Mouse (Mus musculus) large intestine, adult 2 months (tissue): ENCODE results near the gene Sptbn2. TPM values are rescaled to one million over a fixed set of nuclear protein-coding genes. Genes with fewer than 3 reads are reported as not detected.
"Not testable (repeated sequence)": the region's sequence is repeated elsewhere in the genome, so short reads cannot be mapped to it uniquely, and the experiment has no call there.

Source experiments
- DNase-seq: peaks from one replicate; pipeline ENCODE4 v3.0.0-alpha.2; 2012; ENCODE audit warnings: low read depth, low spot score
- WGBS: fragments of 180-500 bp; shearing (Covaris S2); methylation state at CpG from one replicate; pipeline ENCODE4 v1.1.7; 2018; 5-methylcytosine and 5-hydroxymethylcytosine counted together
- polyA plus RNA-seq: library from polyadenylated mRNA; depleted of rRNA; stranded (reverse); fragments of >200 nt; gene quantifications from 2 replicates; pipeline ENCODE4 v1.2.3, GENCODE M21; 2012; rRNA removed

Gene Sptbn2
- polyA plus RNA-seq, 1 experiment = 0.12 TPM

- not testable (repeated sequence) for DNase-seq
- 77% methylated on average over 8 of the region's 8 CpGs for WGBS
Measured at GRCm38 (mm10) chr19:4760544-4760943, 49.6 kb downstream of the Sptbn2 start.

DNA sequence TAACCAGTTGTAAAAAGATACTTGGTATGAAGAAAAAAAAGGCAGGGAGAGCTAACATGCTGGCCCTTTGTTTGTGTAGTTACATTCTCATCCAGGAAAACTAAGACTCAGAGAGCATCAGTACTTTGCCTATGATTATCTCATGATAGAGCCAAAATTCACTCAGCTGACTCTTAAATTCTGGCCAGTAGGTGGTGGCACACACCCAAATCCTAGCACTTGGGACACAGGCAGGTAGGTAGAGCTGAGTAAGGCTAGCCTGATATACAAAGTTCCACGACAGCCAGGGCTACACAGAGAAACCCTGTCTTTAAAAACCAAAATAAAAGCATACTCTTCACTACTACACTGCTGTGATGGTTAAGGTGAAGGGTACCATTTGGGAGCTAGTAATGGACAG, 51.9 kb downstream of the Sptbn2 start:
- DNase-seq = no peak
- WGBS = 16% methylated on average over 1 of the region's 1 CpGs

DNA sequence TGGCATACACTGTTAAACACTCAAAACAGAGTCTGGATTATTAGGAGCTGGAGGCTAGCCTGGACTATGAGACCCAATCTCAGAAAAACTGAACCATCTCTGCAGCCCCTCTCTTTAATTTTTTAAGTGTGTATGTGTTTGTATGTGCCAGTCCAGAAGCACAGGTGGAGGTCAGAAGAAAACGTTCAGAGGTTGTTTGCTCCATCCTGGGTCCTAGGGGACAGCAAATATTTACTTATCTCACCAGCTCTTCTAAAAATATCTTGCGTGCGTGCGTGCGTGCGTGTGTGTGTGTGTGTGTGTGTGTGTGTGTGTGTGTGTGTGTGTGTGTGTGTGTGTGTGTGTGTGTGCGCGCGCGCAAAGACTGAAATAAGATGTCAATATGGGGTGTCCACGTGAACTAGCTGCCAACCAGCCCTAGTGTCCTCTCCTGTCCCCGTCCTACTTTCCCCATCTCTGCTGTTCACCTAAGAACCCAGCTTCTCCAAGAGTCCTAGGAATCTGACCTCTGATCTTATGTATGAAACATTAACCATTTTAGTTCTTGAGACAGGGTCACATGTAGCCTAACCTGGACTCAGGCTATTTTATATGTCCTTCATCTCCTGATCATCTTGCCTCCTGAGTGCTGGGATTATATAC, 56.7 kb downstream of the Sptbn2 start:
- WGBS = 60% methylated on average over 12 of the region's 12 CpGs
- DNase-seq = no peak

DNA sequence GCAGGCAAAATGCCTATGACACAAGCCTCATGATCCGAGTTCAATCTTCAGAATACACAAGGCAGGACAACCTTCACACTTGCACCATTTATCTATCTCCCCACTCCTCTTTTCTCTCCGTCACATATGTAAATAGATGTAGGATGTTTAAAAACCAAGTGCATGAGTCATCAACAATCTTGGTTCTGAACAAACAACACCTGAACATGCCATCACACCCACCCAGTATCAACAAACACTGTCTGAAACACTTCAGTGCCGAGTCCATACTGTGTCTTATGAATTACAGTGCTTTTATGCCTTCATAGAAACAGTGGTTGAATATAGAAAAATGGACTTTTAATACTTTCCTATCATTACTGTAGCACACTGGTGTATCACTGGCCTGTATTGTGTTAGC, 61.8 kb downstream of the Sptbn2 start:
- 37% methylated on average over 3 of the region's 3 CpGs for WGBS
- no peak for DNase-seq

- no peak for DNase-seq
- 80% methylated on average over 2 of the region's 2 CpGs for WGBS
Measured at GRCm38 (mm10) chr19:4782891-4783290, 71.9 kb downstream of the Sptbn2 start.

DNA sequence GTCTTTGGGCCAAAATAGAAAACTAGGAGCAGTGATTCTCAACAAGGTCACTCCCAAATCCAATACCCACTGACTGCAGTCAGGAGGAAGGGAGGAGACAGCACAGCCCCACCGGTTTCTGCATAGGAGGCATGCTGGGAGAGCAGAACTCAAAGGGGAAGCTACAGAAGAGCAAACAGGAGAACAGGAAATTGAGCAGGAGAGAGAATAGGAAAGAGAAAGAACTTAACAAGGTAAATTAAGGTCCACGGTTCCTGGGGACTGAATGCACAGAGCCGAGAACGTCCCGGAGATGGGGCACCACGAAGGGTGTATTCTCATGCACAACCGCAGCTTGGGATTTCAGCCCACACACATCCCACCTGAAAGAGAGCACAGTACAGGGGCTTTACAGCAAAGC, 74.2 kb downstream of the Sptbn2 start:
- DNase-seq = no peak
- WGBS = 76% methylated on average over 7 of the region's 7 CpGs

GRCm38 (mm10) chr19:4786313-4786712, 75.3 kb downstream of the Sptbn2 start:
- no peak for DNase-seq
- 90% methylated on average over 2 of the region's 2 CpGs for WGBS

- under 1% methylated on average over 16 of the region's 16 CpGs for WGBS
- no peak for DNase-seq
Measured at GRCm38 (mm10) chr19:4793281-4793830, 82.4 kb downstream of the Sptbn2 start.

DNA sequence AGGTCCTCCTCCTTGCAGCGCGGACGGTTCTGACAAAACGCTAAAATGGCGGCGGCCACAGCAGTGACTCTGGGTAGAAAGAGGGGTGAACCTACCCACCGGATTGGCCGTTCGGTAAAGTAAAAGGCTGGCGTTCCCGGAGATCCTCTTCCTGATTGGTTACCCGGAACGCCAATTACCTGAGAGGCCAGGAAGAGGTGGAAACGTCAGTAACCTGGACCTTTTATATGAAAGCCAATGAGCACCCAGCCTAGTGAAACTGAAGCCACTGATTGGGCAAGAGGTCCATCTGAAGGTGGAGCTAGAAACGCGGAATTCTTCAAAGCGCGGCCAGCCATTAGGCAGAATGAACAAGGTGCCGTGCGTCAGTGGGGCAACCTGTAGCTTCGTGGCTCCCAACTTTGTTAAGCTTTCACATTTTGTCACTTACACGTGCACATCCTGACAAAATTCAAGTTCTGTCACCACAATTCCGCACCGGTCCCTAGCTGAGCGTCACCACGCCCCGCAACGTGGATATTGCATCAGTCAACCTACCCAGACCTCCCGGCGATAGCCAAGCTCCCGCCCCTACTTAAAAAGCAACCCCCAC, 83.0 kb downstream of the Sptbn2 start, which contains the start of gene Rbm4:
Gene Rbm4 (minus strand): TSS at position 71 of the 592 bp plus-strand sequence.
- DNase-seq = peak; percentile 100
- WGBS = under 1% methylated on average over 31 of the region's 31 CpGs

GRCm38 (mm10) chr19:4795929-4796328, 85.0 kb downstream of the Sptbn2 start:
- no peak for DNase-seq
- 47% methylated on average over 1 of the region's 1 CpGs for WGBS

GRCm38 (mm10) chr19:4797846-4798245, 86.9 kb downstream of the Sptbn2 start:
- DNase-seq = no peak
- WGBS = 93% methylated on average over 2 of the region's 2 CpGs

DNA sequence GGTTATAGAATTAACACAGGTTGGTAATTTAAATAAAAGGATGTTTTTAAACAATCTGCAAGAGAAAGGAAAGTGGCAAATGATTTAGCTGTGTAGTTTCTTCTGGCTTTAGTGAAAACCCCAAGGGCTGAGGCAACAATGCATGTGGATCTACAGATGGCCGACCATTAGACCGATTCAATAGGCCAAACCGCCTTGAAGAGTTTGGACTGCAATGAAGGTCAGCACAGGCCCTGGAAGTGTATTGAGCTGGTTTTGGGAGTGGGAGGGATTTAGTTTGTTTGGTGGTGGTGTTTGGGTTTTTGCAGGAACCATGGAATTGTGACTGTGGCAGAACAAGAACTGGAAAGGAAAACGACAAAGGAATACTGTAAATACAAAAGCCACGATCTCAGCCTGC, 88.1 kb downstream of the Sptbn2 start:
- 83% methylated on average over 5 of the region's 5 CpGs for WGBS
- DNase-seq = no peak

Other genes starting within 250 kb of the Sptbn2 start
- 4.4 and 7.7 TPM in 2 replicates for gene Syt12, start 233.7 kb upstream of the Sptbn2 start, polyA plus RNA-seq
- gene 2010003K11Rik, start 212.6 kb upstream of the Sptbn2 start, polyA plus RNA-seq = 55.0 and 95.2 TPM in 2 replicates
- 14.3 and 21.3 TPM in 2 replicates for gene Pcx, start 200.7 kb upstream of the Sptbn2 start, polyA plus RNA-seq
- gene Lrfn4, start 95.5 kb upstream of the Sptbn2 start, polyA plus RNA-seq = 13.8 and 14.3 TPM in 2 replicates
- 94.0 and 102 TPM in 2 replicates for gene Rce1, start 85.5 kb upstream of the Sptbn2 start, polyA plus RNA-seq
- 0.29 TPM in 1 of 2 replicates, not detected in the other for gene Gm960, start 12.5 kb upstream of the Sptbn2 start, polyA plus RNA-seq
- 3.6 and 4.6 TPM in 2 replicates for gene Rbm4b, start 45.3 kb downstream of the Sptbn2 start, polyA plus RNA-seq
- gene Rbm4, start 82.7 kb downstream of the Sptbn2 start, polyA plus RNA-seq = 39.5 and 48.7 TPM in 2 replicates
- 18.5 and 22.6 TPM in 2 replicates for gene Gm21992, start 100.4 kb downstream of the Sptbn2 start, polyA plus RNA-seq
- 39.5 and 48.9 TPM in 2 replicates for gene Rbm14, start 100.5 kb downstream of the Sptbn2 start, polyA plus RNA-seq
- gene Ccs, start 128.2 kb downstream of the Sptbn2 start, polyA plus RNA-seq = 42.6 and 46.5 TPM in 2 replicates
- 0.09 and 0.19 TPM in 2 replicates for gene Ccdc87, start 128.2 kb downstream of the Sptbn2 start, polyA plus RNA-seq
- gene Ctsf, start 144.0 kb downstream of the Sptbn2 start, polyA plus RNA-seq = 12.1 and 13.7 TPM in 2 replicates
- gene Actn3, start 166.7 kb downstream of the Sptbn2 start, polyA plus RNA-seq = 0.40 and 0.66 TPM in 2 replicates
- 14.8 and 20.9 TPM in 2 replicates for gene Zdhhc24, start 167.5 kb downstream of the Sptbn2 start, polyA plus RNA-seq
- gene Bbs1, start 195.5 kb downstream of the Sptbn2 start, polyA plus RNA-seq = 1.3 and 1.5 TPM in 2 replicates
- 126 and 154 TPM in 2 replicates for gene Dpp3, start 217.1 kb downstream of the Sptbn2 start, polyA plus RNA-seq
- gene Peli3, start 232.0 kb downstream of the Sptbn2 start, polyA plus RNA-seq = 1.1 and 1.5 TPM in 2 replicates